Mouse (Mus musculus): ENCODE measurements around the gene Mrps9.

Gene Mrps9

GRCm38 (mm10) chr1:42906696-42907095 lies 55.7 kb downstream of the Mrps9 start:
- DNase-seq (ENCODE audit: low spot score in 2 of 2), result no peak

DNA sequence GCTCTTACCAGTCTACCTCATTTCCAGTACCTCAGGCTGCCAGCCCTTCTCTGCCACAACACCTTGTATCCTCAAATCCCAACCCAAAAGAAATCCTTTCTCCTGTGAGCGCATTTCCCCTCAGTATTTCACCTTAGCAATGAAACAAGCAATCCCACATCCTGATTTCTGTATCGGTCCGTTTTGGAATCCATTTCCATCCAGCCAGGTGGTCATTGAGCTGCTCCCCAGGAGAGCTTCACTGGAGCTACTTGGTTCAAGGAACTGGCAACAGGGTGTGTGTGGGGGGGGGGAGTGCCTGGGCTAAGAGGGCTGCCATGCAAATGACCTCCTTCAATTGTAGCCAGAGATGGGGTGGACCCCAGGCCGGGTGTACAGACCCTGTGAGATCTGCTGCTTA lies 56.1 kb downstream of the Mrps9 start:
- no peak for DNase-seq (ENCODE audit: low spot score in 2 of 2)

- DNase-seq (ENCODE audit: low spot score in 2 of 2), result no peak
These were observed 64.0 kb downstream of the Mrps9 start for GRCm38 (mm10) chr1:42915062-42915461.

DNA sequence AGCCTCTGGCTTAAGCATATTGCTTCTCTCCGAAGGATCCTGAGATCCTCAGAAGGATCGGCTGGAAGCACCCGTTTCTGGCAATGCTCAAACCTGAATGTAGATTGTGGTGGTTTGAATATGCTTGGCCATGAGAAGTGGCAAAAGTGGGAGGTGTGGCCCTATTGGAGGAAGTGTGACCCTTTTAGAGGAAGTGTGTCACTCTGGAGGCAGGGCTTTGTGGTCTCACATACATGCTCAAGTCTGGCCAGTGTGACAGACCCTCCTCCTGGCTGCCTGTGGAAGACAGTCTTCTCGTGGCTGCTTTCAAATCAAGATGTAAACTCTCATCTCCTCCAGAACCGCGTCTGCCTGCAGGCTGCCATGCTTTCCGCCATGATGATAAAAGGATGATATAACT lies 65.7 kb downstream of the Mrps9 start:
- no peak for DNase-seq (ENCODE audit: low spot score in 2 of 2)

- no peak for DNase-seq (ENCODE audit: low spot score in 2 of 2)
These were observed 66.9 kb downstream of the Mrps9 start for GRCm38 (mm10) chr1:42917908-42918307.

DNA sequence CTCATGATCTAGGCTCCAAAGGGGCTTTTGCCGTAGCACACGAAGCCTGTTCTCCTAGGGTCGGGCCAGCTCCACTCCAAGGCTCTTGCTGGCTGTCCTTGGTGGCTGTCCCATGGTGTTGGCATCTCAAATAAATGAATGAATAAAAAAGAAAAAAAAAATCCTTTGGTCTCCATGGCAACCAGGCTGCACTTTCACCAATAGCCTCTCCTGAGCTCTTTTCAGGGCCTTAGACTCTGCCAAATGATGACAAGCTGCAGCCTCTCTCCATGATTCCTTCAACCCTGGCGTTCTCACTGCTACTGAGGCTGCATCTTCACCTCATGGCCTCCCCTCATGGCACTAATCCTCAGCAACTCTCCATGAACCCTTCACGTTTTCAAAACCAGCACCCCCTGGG lies 72.9 kb downstream of the Mrps9 start:
- DNase-seq (ENCODE audit: low spot score in 2 of 2), result no peak

DNA sequence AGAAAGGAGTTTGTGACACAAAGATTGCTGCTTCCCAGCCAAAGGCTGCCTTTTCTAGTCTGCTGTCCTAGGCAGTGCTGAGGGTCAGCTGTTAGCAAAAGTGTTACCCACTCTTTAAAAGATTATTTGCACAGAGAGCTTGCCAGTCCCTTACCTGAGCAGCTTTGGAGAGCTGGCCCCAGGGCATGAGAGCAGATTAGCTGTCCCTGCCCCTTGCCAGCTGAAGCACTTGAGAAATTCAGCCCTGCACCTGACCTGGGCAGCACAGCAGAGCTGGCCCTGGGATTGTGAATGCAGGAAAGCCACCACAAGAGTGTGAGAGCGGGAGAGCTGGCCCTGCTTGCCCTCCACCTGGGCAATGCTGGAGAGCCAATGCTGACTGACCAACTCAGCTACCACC lies 82.6 kb downstream of the Mrps9 start:
- no peak for DNase-seq (ENCODE audit: low spot score in 2 of 2)

DNA sequence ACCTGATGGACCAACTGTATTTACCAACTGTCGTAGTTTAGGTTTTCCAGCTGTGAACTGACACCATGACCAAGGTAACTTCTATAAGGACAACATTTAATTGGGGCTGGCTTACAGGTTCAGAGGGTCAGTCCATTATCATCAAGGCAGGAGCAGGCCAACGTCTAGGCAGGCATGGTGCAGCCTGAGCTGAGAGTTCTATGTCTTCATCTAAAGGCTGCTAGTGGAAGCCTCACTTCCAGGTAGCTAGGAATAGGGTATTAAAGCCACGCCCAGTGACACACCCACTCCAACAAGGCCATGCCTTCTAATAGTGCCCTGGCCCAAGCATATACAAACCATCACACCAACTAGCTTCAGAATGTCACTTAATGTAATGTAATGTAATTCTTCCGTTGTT lies 97.5 kb downstream of the Mrps9 start:
- DNase-seq (ENCODE audit: low spot score in 2 of 2), result no peak

DNA sequence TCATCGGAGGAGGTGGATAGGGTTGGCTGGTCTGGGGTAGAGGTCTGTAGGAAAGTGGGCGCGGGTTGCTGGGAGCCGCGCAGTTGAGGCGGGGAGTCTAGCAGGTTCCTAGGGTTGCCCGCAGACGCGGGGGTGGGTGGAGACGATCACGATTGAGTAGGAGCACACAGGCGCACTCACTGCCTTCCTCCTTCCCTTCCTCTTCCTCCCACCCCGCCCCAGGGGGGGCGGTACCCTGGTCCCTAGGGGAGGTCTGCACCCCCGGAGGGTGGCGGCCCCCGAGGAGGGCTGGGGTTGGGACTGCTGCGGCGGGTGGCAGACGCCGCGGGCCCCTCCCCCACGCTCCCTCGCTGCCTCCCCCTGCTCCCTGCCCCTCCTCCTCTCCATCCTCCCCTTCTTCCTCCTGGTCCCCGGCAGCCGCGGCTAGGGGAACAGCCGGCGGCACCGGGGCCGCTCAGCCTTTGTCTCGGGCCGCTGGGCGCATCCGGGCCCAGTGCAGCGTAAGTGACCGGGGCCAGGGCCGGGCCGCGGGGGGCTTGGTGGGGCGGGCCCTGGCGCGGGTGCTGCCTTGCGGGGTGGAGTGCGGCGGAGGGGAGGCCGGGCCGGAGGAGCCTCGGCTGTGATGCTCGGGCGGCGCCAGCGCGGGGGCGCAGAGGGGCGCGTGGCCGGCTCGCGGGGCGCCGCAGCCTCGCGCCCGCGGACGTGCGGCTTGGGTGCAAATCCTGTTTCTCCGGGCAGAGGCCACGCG lies 101.9 kb downstream of the Mrps9 start, which contains the start of gene Gpr45:
TSS of gene Gpr45 (plus strand) at position 139 of the 748 bp plus-strand sequence.
- peak in 1 of 2 experiments; percentile 5 for DNase-seq (ENCODE audit: low spot score in 2 of 2)

- DNase-seq (ENCODE audit: low spot score in 2 of 2), result no peak
These were observed 102.4 kb downstream of the Mrps9 start for GRCm38 (mm10) chr1:42953482-42953822.
